Mouse (Mus musculus): ENCODE measurements around the gene Gpr37.

Gpr37 gene

GRCm38 (mm10) chr6:25690629-25691028 is at the start of gene Gpr37:
Gene Gpr37 (minus strand): TSS chr6:25690729.
- no peak for DNase-seq

- DNase-seq = no peak
Observed at GRCm38 (mm10) chr6:25736533-25736932, 46.0 kb upstream of the Gpr37 start.

- DNase-seq = no peak
Observed at GRCm38 (mm10) chr6:25726560-25726959, 36.0 kb upstream of the Gpr37 start.

- DNase-seq = no peak
Observed at GRCm38 (mm10) chr6:25710601-25711000, 20.1 kb upstream of the Gpr37 start.

GRCm38 (mm10) chr6:25709250-25709895 is 18.8 kb upstream of the Gpr37 start:
- peak; percentile 11 for DNase-seq

GRCm38 (mm10) chr6:25699956-25700355 is 9.4 kb upstream of the Gpr37 start:
- no peak for DNase-seq

- no peak for DNase-seq
Observed at GRCm38 (mm10) chr6:25690284-25690605, 284 bp downstream of the Gpr37 start.

GRCm38 (mm10) chr6:25689520-25690283 is 827 bp downstream of the Gpr37 start:
- DNase-seq = peak; percentile 37

GRCm38 (mm10) chr6:25688927-25689519 is 1.5 kb downstream of the Gpr37 start:
- no peak for DNase-seq

GRCm38 (mm10) chr6:25686760-25687200 is 3.7 kb downstream of the Gpr37 start:
- no peak for DNase-seq

GRCm38 (mm10) chr6:25684391-25684790 is 6.1 kb downstream of the Gpr37 start:
- DNase-seq = no peak

- DNase-seq = no peak
Observed at GRCm38 (mm10) chr6:25675111-25675510, 15.4 kb downstream of the Gpr37 start.

- DNase-seq = no peak
Observed at GRCm38 (mm10) chr6:25673801-25674200, 16.7 kb downstream of the Gpr37 start.

GRCm38 (mm10) chr6:25670150-25670549 is 20.4 kb downstream of the Gpr37 start:
- DNase-seq = no peak

- DNase-seq = no peak
Observed at GRCm38 (mm10) chr6:25663942-25664341, 26.6 kb downstream of the Gpr37 start.

GRCm38 (mm10) chr6:25659924-25660675 is 30.4 kb downstream of the Gpr37 start:
- peak; percentile 5 for DNase-seq

Data from cerebellum, adult 9-11 months (tissue).